Mouse (Mus musculus): ENCODE data around the gene Ccnd3.

DNA sequence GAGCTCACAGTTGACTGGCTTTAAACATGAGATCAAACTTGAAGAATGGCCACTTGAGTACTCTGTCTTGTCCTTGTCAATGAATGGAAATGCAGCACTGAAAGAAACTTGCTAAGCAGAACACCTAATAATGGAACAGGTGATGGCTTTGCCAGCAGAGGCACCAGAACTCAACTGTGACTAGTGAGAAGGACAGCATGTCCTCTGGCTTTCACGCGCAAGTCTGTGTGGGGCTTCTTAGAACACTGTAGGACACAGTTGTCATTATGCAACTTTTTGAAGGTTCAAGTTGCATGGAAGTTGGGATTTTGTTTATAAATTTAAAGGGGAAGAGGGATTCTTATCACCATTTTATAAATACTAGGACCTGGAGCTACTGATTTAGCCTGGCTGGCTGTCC, 120.2 kb downstream of the Ccnd3 start:
- no peak for TF ChIP-seq CTCF (IDR thresholded peaks at IDR 0.05; ENCODE audit: borderline replicate concordance, extremely low read depth, insufficient read depth, insufficient read length)
- no peak for TF ChIP-seq POLR2A (IDR thresholded peaks at IDR 0.05; ENCODE audit: borderline replicate concordance, extremely low read depth, insufficient read depth, insufficient read length, poor library complexity, severe bottlenecking)

Data from brain, embryonic 14.5 days (tissue).